Mouse (Mus musculus): ENCODE data around the gene Cfap70.

DNA sequence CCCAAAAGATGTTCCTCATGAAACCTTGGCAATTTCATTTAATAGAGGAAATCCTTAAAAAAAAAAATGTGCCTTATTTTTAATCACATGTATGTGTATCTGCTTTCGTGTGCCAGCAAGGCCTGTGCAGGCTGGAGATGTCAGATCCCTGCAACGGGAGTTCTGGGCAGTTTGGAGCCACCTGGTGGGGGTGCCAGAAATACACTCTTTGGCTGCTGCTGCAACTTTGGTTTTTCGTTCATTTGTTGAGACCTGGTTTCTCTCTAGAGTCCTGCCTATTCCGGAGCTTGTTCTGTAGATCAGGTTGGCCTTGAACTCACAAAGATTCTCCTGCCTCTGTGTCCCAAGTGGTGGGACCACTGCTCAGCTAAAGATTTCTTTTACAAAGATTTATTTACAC is 53.2 kb downstream of the Cfap70 start:
- TF ChIP-seq EP300 (IDR thresholded peaks at IDR 0.05; ENCODE audit: low read depth in 1 of 2, low read length in 2 of 2) (no peak), SIN3A (IDR thresholded peaks at IDR 0.05; ENCODE audit: low read length) (no peak), POLR2AphosphoS5 (IDR thresholded peaks at IDR 0.05; ENCODE audit: borderline replicate concordance, low read depth, low read length) (no peak), POLR2A (IDR thresholded peaks at IDR 0.05; ENCODE audit: control insufficient read depth in 1 of 2, insufficient read depth in 1 of 2, low read depth in 1 of 2, low read length in 2 of 2, poor library complexity in 1 of 2) (no peak), MAFK (IDR thresholded peaks at IDR 0.05; ENCODE audit: borderline replicate concordance, low read depth, low read length) (no peak), RAD21 (IDR thresholded peaks at IDR 0.05; ENCODE audit: low read depth, low read length) (peak; percentile 30), POLR2AphosphoS2 (IDR thresholded peaks at IDR 0.05; ENCODE audit: low read length) (no peak), CTCF (IDR thresholded peaks at IDR 0.05 in 2 of 3, conservative IDR thresholded peaks at IDR 0.05 in 1 of 3; ENCODE audit: control insufficient read depth in 1 of 3, insufficient read depth in 1 of 3, low read depth in 2 of 3, low read length in 3 of 3, poor library complexity in 1 of 3, severe bottlenecking in 1 of 3) (peak; percentile 25 to 64 (median 61); a peak in 5 of 6 replicates), UBTF (IDR thresholded peaks at IDR 0.05; ENCODE audit: borderline replicate concordance, insufficient read depth, low read depth, low read length) (no peak), CHD1 (IDR thresholded peaks at IDR 0.05; ENCODE audit: low read depth, low read length) (no peak), SMC3 (IDR thresholded peaks at IDR 0.05; ENCODE audit: low read depth, low read length) (peak; percentile 62), CHD2 (IDR thresholded peaks at IDR 0.05; ENCODE audit: low read length) (no peak), MXI1 (IDR thresholded peaks at IDR 0.05; ENCODE audit: low read depth, low read length) (no peak)
